Mouse (Mus musculus) midbrain, embryonic 15.5 days (tissue): ENCODE data around the gene Mybbp1a. TPM values are rescaled to one million over a fixed set of nuclear protein-coding genes. Genes with fewer than 3 reads are reported as not detected.

Experiments
- ATAC-seq: fragments of 200-750 bp; cut with Nextera tagmentation; replicated peaks from 2 replicates; pipeline ENCODE4 v1.8.0; 2017; ENCODE audit warnings: moderate TSS enrichment
- H3K27ac ChIP-seq: fragments of 300-500 bp; sonication (generic); 2 replicates; pipeline ENCODE4 v1.5.1; 2015; ENCODE audit warnings: mild to moderate bottlenecking, inconsistent platforms
- H3K27me3 ChIP-seq: fragments of 300-500 bp; sonication (generic); replicated peaks from 2 replicates; pipeline ENCODE4 v1.6.1; 2015; ENCODE audit warnings: inconsistent platforms
- H3K36me3 ChIP-seq: fragments of 300-500 bp; sonication (generic); replicated peaks from 2 replicates; pipeline ENCODE4 v1.6.1; 2015; ENCODE audit warnings: inconsistent platforms
- H3K4me1 ChIP-seq: fragments of 300-500 bp; sonication (generic); 2 replicates; pipeline ENCODE4 v1.6.1; 2015; ENCODE audit warnings: inconsistent platforms
- H3K4me2 ChIP-seq: fragments of 300-500 bp; sonication (generic); 2 replicates; pipeline ENCODE4 v1.6.1; 2015; ENCODE audit warnings: inconsistent platforms, mild to moderate bottlenecking, moderate library complexity
- H3K4me3 ChIP-seq: fragments of 300-500 bp; sonication (generic); 2 replicates; pipeline ENCODE4 v1.5.1; 2015; ENCODE audit warnings: mild to moderate bottlenecking, inconsistent platforms
- H3K9ac ChIP-seq: fragments of 300-500 bp; sonication (generic); 2 replicates; pipeline ENCODE4 v1.6.1; 2015; ENCODE audit warnings: mild to moderate bottlenecking, inconsistent platforms
- H3K9me3 ChIP-seq: fragments of 300-500 bp; sonication (generic); 2 replicates; pipeline ENCODE4 v1.6.1; 2016; ENCODE audit warnings: inconsistent platforms
- WGBS: fragments of 180-500 bp; shearing (Covaris S2); methylation state at CpG from one replicate; pipeline ENCODE4 v1.1.7; 2015; ENCODE audit warnings: mixed read lengths; 5-methylcytosine and 5-hydroxymethylcytosine counted together
- polyA plus RNA-seq: library from polyadenylated mRNA; unstranded; fragments of >200 nt; fragmentation: Nextera tagmentation; extraction: Ambion mirVana; gene quantifications from 2 replicates; pipeline ENCODE4 v1.2.1, GENCODE M21; 2015

Gene Mybbp1a
- polyA plus RNA-seq, 1 experiment from 2014 or later: 67.5 TPM

- Histone ChIP-seq H3K9me3 (no peaks in the 10 kb centered on the region), H3K36me3 (0 out of 2 replicates have a peak, but pooled peaks cover 5% of the 10 kb centered on the region), H3K27me3 (no peaks in the 10 kb centered on the region), H3K27ac (no peak overlapping the region), H3K4me1 (peaks cover 7% of the 10 kb centered on the region), H3K4me3 (no peak overlapping the region), H3K4me2 (no peak overlapping the region), H3K9ac (no peak overlapping the region)
- WGBS: 84% methylated on average over 7 of the region's 7 CpGs
- ATAC-seq: no peak
Measured at GRCm38 (mm10) chr11:72475408-72475807, 34.3 kb downstream of the Mybbp1a start.

GRCm38 (mm10) chr11:72476074-72476625 is 35.0 kb downstream of the Mybbp1a start:
- H3K4me1 ChIP-seq: peaks cover 7% of the 10 kb centered on the region
- H3K9ac ChIP-seq: no peak overlapping the region
- no peaks in the 10 kb centered on the region for H3K9me3 ChIP-seq
- no peaks in the 10 kb centered on the region for H3K27me3 ChIP-seq
- no peak overlapping the region for H3K4me2 ChIP-seq
- WGBS: 82% methylated on average over 7 of the region's 7 CpGs
- 0 out of 2 replicates have a peak, but pooled peaks cover 5% of the 10 kb centered on the region for H3K36me3 ChIP-seq
- ATAC-seq: no peak
- no peak overlapping the region for H3K4me3 ChIP-seq
- no peak overlapping the region for H3K27ac ChIP-seq

- no peak overlapping the region for H3K4me2 ChIP-seq
- 37% methylated on average over 5 of the region's 5 CpGs for WGBS
- 0 out of 2 replicates have a peak overlapping the region, but pooled peaks have one; percentile 12 for H3K27ac ChIP-seq
- H3K36me3 ChIP-seq: 0 out of 2 replicates have a peak, but pooled peaks cover 5% of the 10 kb centered on the region
- H3K4me3 ChIP-seq: no peak overlapping the region
- H3K27me3 ChIP-seq: no peaks in the 10 kb centered on the region
- peaks cover 7% of the 10 kb centered on the region for H3K4me1 ChIP-seq
- no peak for ATAC-seq
- H3K9ac ChIP-seq: no peak overlapping the region
- H3K9me3 ChIP-seq: no peaks in the 10 kb centered on the region
Measured at GRCm38 (mm10) chr11:72477182-72477581, 36.0 kb downstream of the Mybbp1a start.

GRCm38 (mm10) chr11:72477653-72478052 is 36.5 kb downstream of the Mybbp1a start:
- 86% methylated on average over 1 of the region's 1 CpGs for whole genome bisulfite sequencing
- Histone ChIP-seq H3K4me1 (peaks cover 7% of the 10 kb centered on the region), H3K9ac (no peak overlapping the region), H3K4me3 (no peak overlapping the region), H3K36me3 (0 out of 2 replicates have a peak, but pooled peaks cover 5% of the 10 kb centered on the region), H3K4me2 (no peak overlapping the region), H3K27me3 (no peaks in the 10 kb centered on the region), H3K9me3 (no peaks in the 10 kb centered on the region), H3K27ac (no peak overlapping the region)
- ATAC-seq: 0 out of 2 replicates have a peak, but pooled peaks have one; percentile 44

GRCm38 (mm10) chr11:72478228-72478627 is 37.1 kb downstream of the Mybbp1a start:
- Histone ChIP-seq H3K9ac (no peak overlapping the region), H3K27ac (no peak overlapping the region), H3K4me2 (no peak overlapping the region), H3K36me3 (no peaks in the 10 kb centered on the region), H3K4me1 (peaks cover 7% of the 10 kb centered on the region), H3K9me3 (no peaks in the 10 kb centered on the region), H3K4me3 (no peak overlapping the region), H3K27me3 (no peaks in the 10 kb centered on the region)
- ATAC-seq: no peak
- 72% methylated on average over 6 of the region's 6 CpGs for whole genome bisulfite sequencing

- H3K4me1 ChIP-seq: peaks cover 8% of the 10 kb centered on the region
- 89% methylated on average over 2 of the region's 2 CpGs for WGBS
- H3K9me3 ChIP-seq: no peaks in the 10 kb centered on the region
- no peak overlapping the region for H3K4me3 ChIP-seq
- ATAC-seq: no peak
- no peak overlapping the region for H3K27ac ChIP-seq
- H3K9ac ChIP-seq: no peak overlapping the region
- no peak overlapping the region for H3K4me2 ChIP-seq
- H3K27me3 ChIP-seq: no peaks in the 10 kb centered on the region
- H3K36me3 ChIP-seq: no peaks in the 10 kb centered on the region
Measured at GRCm38 (mm10) chr11:72479499-72479898, 38.3 kb downstream of the Mybbp1a start.

- 87% methylated on average over 5 of the region's 5 CpGs for WGBS
- no peaks in the 10 kb centered on the region for H3K27me3 ChIP-seq
- no peak overlapping the region for H3K27ac ChIP-seq
- no peak overlapping the region for H3K9ac ChIP-seq
- H3K9me3 ChIP-seq: no peaks in the 10 kb centered on the region
- no peak overlapping the region for H3K4me2 ChIP-seq
- peaks cover 25% of the 10 kb centered on the region for H3K4me1 ChIP-seq
- no peaks in the 10 kb centered on the region for H3K36me3 ChIP-seq
- ATAC-seq: no peak
- no peak overlapping the region for H3K4me3 ChIP-seq
Measured at GRCm38 (mm10) chr11:72481313-72481712, 40.2 kb downstream of the Mybbp1a start.

GRCm38 (mm10) chr11:72481952-72482351 is 40.8 kb downstream of the Mybbp1a start:
- H3K36me3 ChIP-seq: no peaks in the 10 kb centered on the region
- ATAC-seq: no peak
- WGBS: 90% methylated on average over 4 of the region's 4 CpGs

GRCm38 (mm10) chr11:72484549-72484948 is 43.4 kb downstream of the Mybbp1a start:
- Histone ChIP-seq H3K36me3 (no peaks in the 10 kb centered on the region), H3K27me3 (no peaks in the 10 kb centered on the region), H3K9ac (no peak overlapping the region), H3K4me2 (no peak overlapping the region), H3K27ac (no peak overlapping the region), H3K4me1 (peaks cover 39% of the 10 kb centered on the region), H3K4me3 (no peak overlapping the region), H3K9me3 (no peaks in the 10 kb centered on the region)
- 82% methylated on average over 6 of the region's 6 CpGs for WGBS
- ATAC-seq: no peak

More at GRCm38 (mm10) chr11:72481952-72482351, 40.8 kb downstream of the Mybbp1a start:
- H3K27ac ChIP-seq: no peak overlapping the region
- H3K4me1 ChIP-seq: peaks cover 30% of the 10 kb centered on the region
- H3K4me2 ChIP-seq: no peak overlapping the region
- H3K27me3 ChIP-seq: no peaks in the 10 kb centered on the region
- no peak overlapping the region for H3K9ac ChIP-seq
- no peak overlapping the region for H3K4me3 ChIP-seq
- H3K9me3 ChIP-seq: no peaks in the 10 kb centered on the region

GRCm38 (mm10) chr11:72485157-72485556 is 44.0 kb downstream of the Mybbp1a start:
- ATAC-seq: no peak
- no peak overlapping the region for H3K27ac ChIP-seq
- 34% methylated on average over 5 of the region's 5 CpGs for WGBS

GRCm38 (mm10) chr11:72485960-72486359 is 44.8 kb downstream of the Mybbp1a start:
- 80% methylated on average over 11 of the region's 11 CpGs for WGBS
- ATAC-seq: no peak
- no peak overlapping the region for H3K4me2 ChIP-seq
- no peaks in the 10 kb centered on the region for H3K27me3 ChIP-seq
- no peaks in the 10 kb centered on the region for H3K9me3 ChIP-seq
- H3K4me3 ChIP-seq: no peak overlapping the region
- no peak overlapping the region for H3K9ac ChIP-seq
- no peaks in the 10 kb centered on the region for H3K36me3 ChIP-seq
- no peak overlapping the region for H3K27ac ChIP-seq
- H3K4me1 ChIP-seq: peaks cover 39% of the 10 kb centered on the region

More at GRCm38 (mm10) chr11:72485157-72485556, 44.0 kb downstream of the Mybbp1a start:
- Histone ChIP-seq H3K4me1 (peaks cover 39% of the 10 kb centered on the region), H3K9ac (no peak overlapping the region), H3K4me2 (no peak overlapping the region), H3K27me3 (no peaks in the 10 kb centered on the region), H3K4me3 (no peak overlapping the region), H3K36me3 (no peaks in the 10 kb centered on the region), H3K9me3 (no peaks in the 10 kb centered on the region)

GRCm38 (mm10) chr11:72487171-72487570 is 46.0 kb downstream of the Mybbp1a start:
- Histone ChIP-seq H3K4me2 (peak overlapping the region; percentile 63), H3K9me3 (no peaks in the 10 kb centered on the region), H3K4me1 (peaks cover 39% of the 10 kb centered on the region), H3K36me3 (no peaks in the 10 kb centered on the region), H3K9ac (0 out of 2 replicates have a peak overlapping the region, but pooled peaks have one; percentile 70), H3K27me3 (no peaks in the 10 kb centered on the region), H3K27ac (0 out of 2 replicates have a peak overlapping the region, but pooled peaks have one; percentile 14), H3K4me3 (peak overlapping the region; percentile 61; the same call in 1 of the 2 replicates)
- no peak for ATAC-seq
- 60% methylated on average over 5 of the region's 5 CpGs for WGBS

GRCm38 (mm10) chr11:72487739-72488138 is 46.6 kb downstream of the Mybbp1a start:
- Histone ChIP-seq H3K4me2 (peak overlapping the region; percentile 63), H3K27ac (peak overlapping the region; percentile 81), H3K4me3 (peak overlapping the region; percentile 61), H3K9ac (peak overlapping the region; percentile 70; the same call in 1 of the 2 replicates), H3K27me3 (no peaks in the 10 kb centered on the region), H3K4me1 (peaks cover 39% of the 10 kb centered on the region), H3K36me3 (no peaks in the 10 kb centered on the region), H3K9me3 (no peaks in the 10 kb centered on the region)
- 91% methylated on average over 2 of the region's 2 CpGs for WGBS
- no peak for ATAC-seq
